Mouse (Mus musculus) embryo, embryonic 9.5 days (tissue): ENCODE measurements around the gene Cpn2.
A peak's percentile ranks its signal among the peaks of the same experiment; 100 is the strongest.

Experiments
- DNase-seq: peaks from one replicate; pipeline ENCODE4 v3.0.0-alpha.2; 2017; ENCODE audit errors: extremely low spot score

Gene Cpn2

DNA sequence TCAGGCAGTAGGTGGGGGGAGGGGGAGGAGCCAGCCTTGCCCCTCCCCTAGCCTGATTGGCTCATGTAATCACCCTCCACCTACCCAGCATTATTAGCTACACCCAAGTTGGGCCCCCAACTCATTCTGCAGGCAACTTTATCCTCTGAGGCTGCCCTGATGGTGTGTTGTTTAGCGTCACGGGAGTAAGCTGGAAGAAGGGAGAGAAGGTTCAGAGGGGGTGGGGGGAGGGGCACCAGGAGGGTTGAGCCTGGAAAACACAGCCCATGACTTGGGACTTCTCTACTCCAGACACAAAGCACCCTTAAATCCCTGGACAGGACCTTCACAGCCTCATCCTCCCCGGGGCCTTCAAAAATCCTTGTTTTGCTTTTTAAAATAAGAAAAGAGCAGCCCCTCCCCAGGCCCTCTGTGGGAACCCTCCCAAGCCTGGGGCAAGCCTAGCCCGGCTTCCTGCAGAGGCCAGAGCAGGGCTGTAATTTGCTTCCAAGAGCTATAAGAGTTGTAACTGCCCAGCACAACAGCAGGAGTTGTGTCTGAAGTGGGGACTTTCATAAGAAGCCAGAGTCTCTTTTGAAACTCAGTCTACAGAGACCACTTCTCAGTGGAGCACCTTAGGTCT is 13.5 kb upstream of the Cpn2 start:
- DNase-seq, result peak; percentile 23

DNA sequence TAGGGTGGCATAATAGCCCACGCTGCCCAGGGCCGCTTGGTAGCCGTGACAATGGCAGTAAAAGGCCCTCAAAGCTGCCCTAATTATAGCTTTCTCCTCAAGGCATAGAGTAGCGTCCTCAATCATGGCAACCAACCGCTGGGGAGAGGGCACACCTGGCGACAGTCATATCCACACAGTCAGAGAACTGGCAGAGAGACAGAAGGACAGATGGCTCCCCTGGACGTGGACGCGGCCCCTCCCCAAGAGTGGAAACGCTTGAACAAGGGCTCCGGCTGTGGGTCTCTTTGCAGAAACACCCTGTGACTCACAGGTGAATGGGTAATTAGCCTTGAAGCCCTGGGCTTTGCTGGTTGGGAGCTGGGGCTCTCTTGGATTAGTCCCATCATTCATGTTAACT is 11.1 kb upstream of the Cpn2 start:
- no peak for DNase-seq

DNA sequence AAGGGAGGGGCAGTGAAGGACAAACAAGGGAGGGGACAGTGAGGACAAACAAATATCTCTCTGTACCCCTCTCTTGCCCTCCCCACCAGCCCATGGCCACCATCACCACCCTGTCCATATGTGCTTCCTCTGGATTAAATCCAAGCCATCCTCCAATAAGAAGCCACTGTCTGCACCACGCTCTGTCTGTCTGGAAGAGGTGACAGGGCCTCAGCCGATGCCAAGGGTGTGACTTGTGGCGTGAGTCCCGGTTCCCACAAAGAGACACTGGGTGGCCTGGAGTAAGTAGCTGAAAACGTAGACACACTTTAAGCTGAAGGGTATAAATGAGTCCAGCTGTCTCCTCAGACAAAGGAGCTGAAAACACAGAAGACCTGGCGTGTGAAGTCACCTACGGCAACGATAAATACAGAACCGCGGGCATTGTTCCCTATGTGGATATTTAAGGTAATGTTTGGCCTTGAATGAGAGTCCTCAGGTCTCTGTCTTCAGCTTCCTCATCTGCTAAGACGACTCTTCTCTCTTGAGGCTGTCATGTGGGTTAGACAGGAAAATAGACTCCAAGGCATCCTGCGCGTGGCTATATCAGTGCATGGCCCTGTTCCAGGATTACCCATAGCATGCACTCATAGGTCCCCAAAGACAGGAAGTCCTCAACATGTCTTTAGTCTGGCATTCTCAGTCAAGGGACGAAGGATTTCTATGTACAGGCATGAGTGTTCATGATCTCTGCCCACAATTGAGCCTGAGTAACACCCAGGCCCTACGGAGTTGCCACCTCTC is 8.4 kb upstream of the Cpn2 start:
- no peak for DNase-seq

DNA sequence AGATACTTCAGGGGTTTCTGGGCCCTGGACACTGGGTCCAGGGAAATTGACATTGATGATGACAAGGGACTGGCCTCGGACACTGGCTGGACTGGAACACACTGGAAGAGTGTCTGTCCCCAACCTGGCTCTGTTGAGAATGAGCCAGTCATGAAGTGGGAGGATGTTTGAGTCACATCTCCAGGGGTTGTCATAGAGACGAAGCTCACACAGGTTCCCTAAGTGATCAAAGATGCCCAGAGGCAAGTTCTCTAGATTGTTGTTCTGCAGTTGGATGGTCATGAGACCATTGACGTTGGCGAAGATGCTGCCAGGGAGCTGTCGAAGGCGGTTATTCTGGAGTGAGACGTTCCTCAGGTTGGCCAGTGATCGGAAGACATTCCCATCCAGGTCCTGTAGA is 5.8 kb upstream of the Cpn2 start:
- no peak for DNase-seq

DNA sequence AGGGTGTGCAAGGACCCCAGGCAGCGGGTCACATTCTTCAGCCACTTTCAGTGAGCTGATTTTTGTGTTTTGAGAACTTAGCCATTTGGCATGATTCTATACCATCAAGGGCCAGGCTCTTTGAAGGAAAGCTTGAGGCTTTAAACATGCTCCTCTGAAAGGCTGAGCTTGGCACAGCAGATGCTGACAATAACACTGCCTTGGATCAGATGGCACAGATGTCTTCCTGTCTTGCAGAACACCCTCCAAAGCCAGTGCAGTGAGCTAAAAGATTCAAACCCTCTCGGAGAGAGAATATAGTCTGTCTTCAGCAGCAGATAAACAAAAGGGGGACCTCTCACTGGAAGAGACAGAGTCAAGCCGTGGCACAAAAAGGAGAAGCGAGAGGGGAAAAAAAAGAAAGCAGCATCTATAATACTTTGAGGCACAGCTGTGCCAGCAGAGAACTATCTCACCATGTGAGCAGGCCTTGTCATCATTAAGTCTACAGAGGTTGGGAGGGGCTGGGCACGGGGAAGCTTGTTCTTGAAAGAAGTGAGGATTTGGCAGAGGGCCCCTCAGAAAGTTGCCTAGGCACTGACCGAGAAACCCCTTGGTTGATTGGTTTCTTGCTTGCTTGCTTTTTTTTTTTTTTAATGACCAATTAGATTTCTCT is 4.8 kb upstream of the Cpn2 start:
- no peak for DNase-seq

DNA sequence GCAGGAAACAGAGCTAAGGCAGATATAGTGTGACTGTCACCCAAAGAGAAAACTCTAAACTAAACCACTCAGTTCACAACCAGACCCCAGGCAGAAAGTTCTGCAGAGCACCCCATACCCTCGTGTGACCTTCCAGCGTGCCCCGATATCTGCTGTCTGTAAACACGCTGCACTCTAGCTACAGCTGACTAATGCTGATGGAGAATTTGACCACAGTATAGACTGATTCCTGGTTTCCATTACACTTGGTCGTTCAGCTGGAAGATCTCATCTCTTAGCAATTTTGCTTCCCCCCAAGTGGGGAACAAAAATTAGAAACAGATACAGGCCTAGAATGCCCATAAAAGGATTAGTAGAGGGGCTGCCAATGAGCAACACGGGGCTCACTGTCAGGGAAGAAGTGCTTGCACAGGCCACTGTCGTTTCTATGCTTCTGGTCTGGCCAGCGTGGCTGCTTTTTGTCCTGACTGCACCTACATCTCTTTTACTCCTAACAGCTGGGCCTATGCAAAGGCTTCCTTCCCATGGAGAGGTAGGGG is 4.0 kb upstream of the Cpn2 start:
- DNase-seq, result no peak

DNA sequence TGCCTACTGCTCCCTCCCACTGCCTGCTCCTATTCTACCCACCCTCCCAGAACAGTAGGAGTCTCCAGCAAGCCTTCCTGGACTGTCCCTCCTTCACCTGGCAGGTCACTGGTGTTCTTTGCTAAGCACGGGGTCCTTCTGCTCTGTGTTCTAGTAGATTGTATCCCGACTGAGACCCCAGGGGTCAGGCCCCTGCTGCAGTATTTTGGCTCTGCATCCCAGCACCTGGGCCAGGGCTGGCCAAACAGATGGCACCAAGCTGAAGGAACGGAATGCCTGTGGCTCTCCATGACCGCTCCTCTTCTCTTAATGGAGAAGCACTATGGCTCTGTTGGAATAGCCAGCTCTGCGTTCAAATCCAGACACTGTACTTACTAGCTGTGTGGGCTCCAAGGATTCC is 738 bp downstream of the Cpn2 start:
- no peak for DNase-seq

DNA sequence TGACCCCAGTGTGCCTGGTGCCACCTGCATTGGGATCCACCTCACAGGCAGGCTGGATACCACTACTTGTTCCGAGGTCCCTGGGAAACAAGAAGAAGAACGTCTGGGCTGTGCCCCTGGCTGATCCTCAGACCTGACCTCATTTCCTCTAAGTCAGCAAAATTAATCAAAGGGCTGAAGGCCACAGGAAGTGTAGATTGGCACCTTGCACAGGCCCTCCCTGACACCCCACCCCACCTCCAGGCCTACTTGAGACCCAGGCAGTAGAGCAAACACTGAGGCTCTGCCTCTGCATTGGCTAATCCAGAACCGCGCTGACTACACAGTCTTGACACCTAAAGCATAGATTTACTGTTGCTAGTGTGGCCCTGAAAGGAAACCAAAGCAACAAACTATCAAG is 1.7 kb downstream of the Cpn2 start:
- DNase-seq, result no peak

DNA sequence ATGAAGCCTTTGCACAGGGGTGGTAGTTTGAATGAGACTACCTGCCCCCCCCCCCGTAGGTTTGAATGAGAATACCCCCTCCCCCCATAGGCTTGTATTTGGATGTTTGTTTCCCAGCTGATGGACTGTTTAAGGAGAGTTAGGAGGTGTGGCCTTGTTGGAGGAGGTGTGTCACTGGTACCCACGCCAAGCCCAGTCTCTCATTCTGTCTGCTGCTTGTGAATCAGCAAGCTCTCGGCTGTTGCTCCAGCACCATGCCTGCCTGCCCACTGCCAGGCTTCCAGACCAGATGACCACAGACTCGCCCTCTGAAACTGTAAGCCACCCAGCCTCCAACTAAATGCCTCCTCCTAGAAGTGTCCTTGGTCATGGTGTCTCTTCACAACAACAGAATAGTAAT is 4.1 kb downstream of the Cpn2 start:
- no peak for DNase-seq

DNA sequence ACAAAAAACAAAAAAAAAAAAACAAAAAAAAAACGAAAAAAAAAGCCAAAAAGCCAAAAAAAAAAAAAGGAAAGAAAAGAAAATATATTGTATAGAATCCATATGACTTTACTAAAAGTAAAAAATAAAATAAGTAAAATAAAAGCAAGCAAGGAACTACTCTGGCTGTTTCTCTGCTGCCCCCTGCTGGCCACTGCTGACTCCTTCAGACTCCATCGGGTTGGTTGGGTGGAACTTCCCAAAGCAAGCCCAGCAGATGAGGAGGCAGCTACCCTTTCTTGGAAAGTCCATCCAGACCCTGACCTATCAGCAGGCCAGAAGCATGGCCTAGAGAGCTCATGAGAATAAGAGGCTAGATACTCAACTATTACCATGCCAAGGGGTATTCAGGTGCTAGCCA is 4.6 kb downstream of the Cpn2 start:
- DNase-seq, result peak; percentile 59

DNA sequence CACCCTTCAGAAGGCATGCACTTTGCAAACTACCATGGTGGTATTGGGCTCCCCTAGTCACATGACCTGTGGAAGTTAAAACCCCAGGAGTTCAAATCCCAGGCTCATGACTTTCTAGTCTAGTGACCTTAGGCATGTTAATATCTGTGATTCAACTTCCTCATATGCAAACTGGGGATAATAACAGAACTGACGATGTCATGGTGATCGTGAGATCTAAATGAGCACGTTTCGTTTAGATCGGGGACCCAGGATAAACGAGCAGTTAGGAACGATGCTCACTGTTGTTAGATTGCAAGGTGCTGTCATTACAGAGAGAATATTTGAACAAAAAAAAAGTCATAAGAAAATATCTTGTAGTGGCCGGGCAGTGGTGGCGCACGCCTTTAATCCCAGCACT is 5.1 kb downstream of the Cpn2 start:
- no peak for DNase-seq

DNA sequence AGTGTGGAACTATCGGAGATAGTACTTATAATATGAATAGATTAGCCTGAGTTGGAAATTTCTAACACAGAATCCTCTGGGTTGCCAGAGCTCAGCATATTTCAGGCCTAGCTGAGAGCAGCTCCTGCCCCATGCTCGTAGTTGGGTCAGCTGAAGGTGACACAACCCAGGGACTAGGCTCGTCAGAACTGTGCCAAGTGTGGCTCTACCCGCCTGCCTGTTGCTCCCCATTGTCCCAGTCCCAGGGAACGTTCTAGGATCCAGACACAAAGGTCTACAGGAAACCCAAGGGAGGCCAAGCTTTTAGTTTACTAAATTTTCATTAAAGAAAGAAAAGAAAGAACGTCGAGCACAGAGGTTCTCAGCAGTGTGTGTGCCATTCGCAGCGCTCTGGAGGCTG is 6.0 kb downstream of the Cpn2 start:
- DNase-seq, result no peak

DNA sequence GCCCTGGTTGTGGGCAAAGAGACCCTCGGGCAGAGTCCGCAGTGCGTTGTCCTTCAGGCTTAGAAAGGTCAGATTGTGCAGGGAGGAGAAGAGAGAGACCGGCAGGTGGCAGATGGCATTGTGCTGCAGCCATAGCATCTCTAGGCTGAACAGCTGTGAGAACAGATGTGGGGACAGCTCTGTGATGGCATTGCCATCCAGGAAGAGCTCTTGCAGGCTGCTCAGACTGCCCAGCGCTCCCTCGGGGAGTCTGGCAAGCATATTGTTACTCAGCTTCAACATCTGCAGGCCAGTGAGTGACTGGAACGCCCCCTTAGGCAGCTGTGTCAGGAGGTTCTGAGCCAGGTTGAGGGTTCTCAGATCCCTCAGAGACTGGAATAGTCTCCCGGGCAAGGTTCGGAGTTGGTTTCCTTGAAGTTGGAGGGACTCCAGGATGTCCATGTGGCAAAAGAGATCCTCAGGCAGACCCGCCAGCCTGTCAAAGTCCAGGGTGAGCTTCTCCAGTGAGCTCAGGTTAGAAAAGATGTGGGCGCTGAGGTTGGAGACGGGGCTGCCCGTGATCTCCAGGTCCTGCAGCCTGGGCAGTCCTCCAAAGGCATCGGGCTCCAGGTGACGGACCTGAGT is 7.2 kb downstream of the Cpn2 start:
- DNase-seq, result no peak

DNA sequence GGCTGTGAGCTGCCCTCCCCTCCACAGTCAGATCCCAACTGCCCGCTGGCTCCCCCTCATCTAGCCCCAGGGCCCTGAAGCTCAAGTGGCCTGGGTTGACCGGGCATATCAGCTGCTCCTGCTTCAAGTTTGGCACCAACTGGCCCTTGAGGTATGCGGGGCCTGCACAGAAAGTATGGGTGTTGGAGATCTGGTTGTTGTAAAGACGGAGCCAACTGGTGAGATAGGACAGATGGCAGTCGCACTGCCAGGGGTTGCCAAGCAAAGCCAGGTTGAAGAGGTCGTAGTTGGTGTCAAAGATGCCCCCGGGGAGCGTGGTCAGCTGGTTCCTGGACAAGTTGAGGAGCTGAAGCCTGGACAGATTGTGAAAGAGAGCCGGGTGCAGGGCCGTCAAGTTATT is 7.9 kb downstream of the Cpn2 start:
- no peak for DNase-seq

DNA sequence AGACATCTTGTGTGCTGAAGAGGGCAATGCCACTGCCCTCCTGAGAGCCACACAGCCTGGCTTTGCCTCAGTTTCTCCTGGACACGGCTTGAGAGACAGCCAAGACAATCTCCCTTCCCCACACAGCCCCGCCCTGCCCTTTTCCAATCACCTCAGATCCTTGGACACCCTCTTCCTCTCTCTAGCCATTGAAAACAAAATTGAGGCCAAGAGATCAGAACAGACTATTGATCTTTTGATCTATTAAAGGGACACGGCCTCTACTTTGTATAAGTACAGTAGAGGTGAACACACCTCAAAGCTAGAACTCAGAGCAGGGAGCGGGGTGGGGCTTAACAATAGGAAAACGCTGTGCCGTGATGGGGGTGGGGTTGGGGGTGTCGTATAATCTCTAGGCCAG is 8.9 kb downstream of the Cpn2 start:
- no peak for DNase-seq

DNA sequence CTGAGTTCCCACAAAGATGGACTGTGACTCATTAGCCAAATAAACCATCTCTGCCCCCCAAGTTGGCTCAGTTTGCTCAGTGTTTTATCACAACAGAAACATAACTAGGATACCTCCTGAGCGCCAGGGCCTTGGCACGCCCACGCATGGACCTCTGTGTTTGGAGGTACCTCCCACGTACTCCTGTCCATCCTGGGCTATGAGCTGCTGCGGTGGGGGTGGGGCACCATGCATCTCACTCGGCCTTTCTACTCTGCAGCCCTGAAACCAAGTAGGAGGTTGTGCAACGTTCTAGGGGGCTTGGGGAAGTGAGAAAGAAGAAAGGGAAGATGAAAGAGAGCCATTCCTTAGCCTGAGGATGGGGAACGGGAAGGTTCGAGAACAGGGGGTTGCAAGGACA is 9.6 kb downstream of the Cpn2 start:
- no peak for DNase-seq

DNA sequence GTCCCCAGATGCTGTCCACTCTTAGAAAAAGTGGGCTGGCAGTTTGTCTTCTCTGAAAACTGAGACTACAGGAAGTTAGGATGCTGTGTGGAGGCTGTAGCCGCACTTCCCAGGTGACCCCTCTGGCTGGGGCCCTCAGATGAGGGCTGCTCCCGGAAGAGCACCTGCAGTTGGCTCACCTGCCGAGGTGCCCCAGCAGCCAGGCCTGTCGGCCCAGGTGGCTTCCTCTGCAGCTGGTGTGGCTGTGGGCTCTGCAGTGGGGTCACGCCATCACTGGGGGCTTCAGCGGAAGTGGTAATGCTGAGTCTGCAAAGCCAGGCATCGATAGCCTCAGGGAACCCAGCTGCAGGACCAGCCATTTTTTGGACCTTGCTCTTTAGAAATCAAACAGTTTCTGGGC is 12.2 kb downstream of the Cpn2 start:
- no peak for DNase-seq

DNA sequence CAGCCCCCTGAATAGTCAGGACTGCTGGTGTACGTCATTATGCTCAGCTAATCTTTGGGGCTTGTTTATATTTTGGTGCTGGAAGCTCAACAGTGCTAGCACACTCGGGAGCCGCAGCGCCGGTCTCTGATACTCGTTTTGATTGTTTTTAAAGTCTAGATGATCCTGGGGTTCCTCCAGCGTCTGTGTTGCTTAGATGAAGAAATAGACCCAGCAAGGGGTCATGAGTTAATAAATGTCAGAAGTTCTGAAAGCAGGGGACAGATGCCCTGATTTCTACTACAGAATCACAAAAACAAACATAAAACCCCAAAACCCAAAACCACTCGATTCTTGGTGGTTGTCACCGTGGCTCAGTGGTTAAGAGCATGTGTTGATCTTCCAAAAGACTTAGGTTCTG is 13.4 kb downstream of the Cpn2 start:
- no peak for DNase-seq

DNA sequence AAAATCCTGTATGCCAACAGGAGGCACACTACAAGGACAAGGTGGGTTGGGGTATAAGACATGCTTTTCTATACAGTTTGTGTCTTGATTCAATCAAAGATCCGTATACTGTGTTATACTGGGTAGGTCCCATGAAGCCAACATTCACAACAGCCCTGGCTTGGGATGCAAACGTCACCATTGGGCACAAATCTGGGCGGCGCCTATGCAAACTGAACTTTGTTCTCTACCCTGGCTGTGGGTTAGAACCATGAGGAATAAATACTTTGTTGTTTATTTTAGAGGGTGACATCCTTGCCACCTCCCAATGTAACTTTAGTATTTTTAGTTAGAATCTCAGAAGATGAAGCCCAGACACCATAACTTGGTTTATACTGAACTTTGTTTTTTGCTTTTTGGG is 13.9 kb downstream of the Cpn2 start:
- DNase-seq, result no peak

DNA sequence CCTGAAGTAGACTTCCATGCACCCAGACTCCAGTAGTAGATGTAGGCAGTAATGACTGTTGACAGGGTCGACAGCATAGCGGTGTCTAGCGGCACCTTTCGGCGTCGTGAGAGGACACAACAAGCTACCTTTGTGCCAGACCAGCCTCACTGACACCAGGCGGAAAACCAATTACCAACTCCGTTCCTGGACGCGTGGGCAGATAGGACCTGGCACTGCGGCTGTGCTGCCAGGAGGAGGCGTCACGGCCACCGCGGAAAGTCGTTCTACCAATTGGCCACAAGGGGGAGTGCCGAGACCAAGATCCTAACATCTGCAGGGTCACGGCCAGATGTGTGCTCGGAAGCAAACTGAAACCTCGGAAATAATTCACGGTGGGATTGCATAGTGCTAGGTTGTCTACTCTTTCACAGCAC is 15.3 kb downstream of the Cpn2 start:
- DNase-seq, result peak; percentile 88

DNA sequence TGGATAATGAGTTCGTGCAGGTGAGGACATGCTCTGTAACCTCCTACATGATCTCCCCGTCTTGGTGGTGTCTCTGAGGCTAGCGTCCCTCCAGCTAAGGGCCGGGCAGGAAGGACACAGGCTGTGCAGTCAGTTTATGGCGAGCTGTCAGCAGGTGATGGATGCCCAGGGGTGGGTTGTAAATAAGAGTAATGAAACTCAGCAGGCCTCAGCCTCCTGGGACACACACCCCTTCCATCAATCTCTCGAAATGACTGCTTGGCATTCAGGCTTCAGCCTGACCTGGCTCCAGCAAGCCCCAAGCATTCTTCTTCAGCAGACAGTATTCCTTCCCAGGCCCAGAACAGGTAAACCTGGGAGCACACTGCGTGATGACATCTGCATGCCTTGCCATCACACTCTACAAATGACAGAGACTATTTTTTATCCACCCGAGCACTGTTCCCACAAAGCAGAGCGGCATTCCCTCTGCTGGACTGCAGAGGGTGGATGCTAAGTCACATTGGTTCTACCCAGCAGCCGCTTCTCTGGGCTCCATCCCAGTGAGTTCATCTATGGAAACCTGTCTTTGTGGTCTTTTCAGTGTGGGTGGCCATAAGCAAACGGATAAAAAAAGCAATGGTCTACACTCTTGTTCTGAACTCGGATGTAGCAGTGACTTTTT is 23.1 kb downstream of the Cpn2 start:
- DNase-seq, result peak; percentile 60

DNA sequence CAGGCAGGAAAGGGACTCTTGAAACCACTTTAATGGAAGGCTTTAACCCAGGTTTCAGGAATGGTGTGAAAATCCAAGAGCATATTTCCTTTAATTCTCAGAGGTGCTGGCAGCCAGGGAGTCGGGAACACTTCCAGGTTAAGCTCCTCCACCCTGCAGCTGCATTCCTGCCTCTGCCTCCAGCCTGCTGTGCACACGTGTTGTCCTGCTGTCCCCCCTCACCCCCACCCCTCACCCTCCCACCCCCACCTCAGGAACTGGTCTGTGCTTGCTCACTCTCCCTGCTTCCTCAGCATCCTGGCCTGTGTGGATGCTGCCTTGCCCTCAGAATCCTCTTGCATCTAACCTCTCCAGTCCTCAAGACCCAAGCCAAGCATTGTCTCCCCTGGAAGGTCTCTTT is 25.7 kb downstream of the Cpn2 start:
- DNase-seq, result no peak
